Mouse (Mus musculus) E14TG2a.4 (cell line): Measurements from ENCODE around the gene Wipf2.

Source experiments
- CTCF ChIP-seq: conservative IDR thresholded peaks from 2 replicates; pipeline ENCODE4 v1.5.1; 2014; ENCODE audit warnings: low read length
- NANOG ChIP-seq: IDR thresholded peaks from 2 replicates; pipeline ENCODE4 v1.6.1; 2014; ENCODE audit warnings: borderline replicate concordance, low read length, mixed read lengths

- no peak for TF ChIP-seq CTCF
- TF ChIP-seq NANOG, result no peak
These were observed 87.8 kb downstream of the Wipf2 start for GRCm38 (mm10) chr11:98951026-98951906.
